Mouse (Mus musculus): ENCODE data around the gene Nlrc5. TPM values are rescaled to one million over a fixed set of nuclear protein-coding genes. Genes with fewer than 3 reads are reported as not detected.

Nlrc5 gene
- 5.0 and 7.6 TPM in 2 replicates for polyA plus RNA-seq (2012; ENCODE audit: insufficient read depth, insufficient read length, missing spikeins)

DNA sequence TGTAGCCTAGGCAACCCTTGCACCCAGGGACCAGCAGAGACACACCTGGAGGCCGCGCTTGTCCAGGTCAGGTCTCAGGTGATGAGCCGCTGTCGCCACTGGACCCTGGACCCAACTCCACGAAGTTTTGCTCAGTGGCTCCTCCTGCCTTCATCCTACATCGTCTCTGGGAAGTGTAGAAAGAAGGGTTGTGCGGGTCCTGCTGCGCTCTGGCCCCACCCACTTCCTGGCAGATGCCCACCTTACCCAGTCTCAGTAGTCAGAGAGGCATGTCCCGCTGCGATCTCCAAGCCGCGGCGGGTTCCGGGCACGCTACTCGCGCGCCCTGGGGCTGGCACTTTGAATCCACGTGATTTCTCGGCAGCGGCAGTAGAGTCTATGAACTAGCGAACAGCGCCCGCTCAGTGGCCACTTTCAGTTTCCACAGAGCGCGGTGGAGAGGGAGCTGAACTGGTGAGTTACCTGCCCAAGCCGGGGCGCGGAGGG lies at the start of gene Nlrc5:
Nlrc5 (plus strand) TSS at position 376 of the 486 bp plus-strand sequence.
- H3K4me1 ChIP-seq (ENCODE audit: control insufficient read depth, insufficient read depth, insufficient read length, low read length), result peaks cover 10% of the 10 kb centered on the region
- peak within 1 kb of the TSS; percentile 39; the same call in 1 of the 2 replicates for H3K27ac ChIP-seq (replicated peaks; ENCODE audit: low read depth, low read length)
- H3K4me3 ChIP-seq (ENCODE audit: insufficient read depth, low read depth, low read length), result peak within 1 kb of the TSS; percentile 77

DNA sequence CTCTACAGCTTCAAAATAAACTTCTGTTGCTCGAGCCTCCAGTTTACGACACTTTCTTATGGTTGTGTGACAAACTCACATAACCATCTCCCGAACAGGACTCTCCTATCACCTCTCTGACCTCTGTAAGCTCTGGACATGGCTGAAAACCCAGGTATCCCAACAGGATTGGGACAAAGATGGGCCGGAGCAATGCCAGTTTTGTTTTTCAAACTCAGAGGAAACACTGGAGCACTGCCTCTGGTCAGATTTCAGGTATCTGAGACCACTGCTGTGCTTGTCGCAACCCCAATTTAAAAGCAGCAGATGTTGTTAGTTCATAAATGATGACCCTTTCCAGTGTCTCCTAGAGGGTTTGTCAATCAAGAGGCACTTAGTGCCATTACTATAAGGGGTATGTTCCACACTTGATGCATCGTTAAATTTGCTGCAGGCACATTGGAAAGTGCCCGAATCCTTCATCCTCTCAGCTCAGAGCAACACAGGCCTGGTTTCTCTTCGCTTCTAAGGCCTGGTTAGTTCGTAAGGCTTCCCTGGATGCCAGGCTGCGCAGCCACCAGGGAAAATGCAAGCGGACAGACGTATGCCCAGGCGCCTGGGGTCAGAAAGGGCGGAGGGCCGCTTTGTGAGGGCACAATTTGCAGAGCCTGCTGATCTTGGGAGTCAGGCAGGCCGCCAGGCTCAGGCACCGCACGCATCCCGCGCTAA lies 48.5 kb upstream of the Nlrc5 start:
- Histone ChIP-seq H3K4me1 (ENCODE audit: control insufficient read depth, insufficient read depth, insufficient read length, low read length) (peaks cover 2% of the 10 kb centered on the region; the same call in 1 of the 2 replicates), H3K27ac (replicated peaks; ENCODE audit: low read depth, low read length) (peak overlapping the region; percentile 97), H3K4me3 (ENCODE audit: insufficient read depth, low read depth, low read length) (peak overlapping the region; percentile 84)

DNA sequence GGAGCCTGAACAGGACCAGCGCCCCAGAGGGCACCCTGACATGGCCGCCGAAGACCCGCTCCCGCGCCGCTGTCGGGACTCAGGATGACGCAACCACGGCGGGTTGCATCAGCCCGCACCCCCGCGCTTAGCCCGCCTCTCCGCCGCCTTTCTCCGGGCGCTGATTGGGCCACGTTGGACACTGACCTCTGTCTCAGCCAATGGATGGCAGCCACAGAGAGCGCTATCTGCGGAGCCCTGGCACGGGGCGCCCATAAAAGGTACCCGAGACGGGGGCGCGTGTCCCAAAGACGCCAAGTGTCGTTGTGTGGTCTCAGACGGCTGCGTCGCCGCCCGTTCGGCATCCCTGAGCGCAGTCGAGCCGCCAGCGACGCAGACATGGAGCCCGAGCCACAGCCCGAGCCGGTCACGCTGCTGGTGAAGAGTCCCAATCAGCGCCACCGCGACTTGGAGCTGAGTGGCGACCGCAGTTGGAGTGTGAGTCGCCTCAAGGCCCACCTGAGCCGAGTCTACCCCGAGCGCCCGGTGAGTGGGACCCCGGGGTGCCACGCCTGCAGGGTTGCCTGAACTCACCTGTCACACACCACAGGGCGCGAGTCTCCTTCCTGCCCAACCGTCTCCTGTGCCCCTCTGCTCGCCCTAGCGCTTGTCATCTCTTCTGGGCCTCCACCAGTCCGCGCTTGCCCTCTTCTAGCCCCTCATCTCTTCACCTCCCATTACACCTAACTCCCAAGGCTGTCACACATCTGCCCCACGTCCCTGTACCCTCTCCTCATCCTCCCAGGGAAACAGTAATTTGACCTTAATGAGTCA lies 47.7 kb upstream of the Nlrc5 start, which contains the start of gene Herpud1:
Herpud1 (plus strand) TSS at position 225 of the 813 bp plus-strand sequence.
- peak within 1 kb of the TSS; percentile 98 for H3K27ac ChIP-seq (replicated peaks; ENCODE audit: low read depth, low read length)
- H3K4me1 ChIP-seq (ENCODE audit: control insufficient read depth, insufficient read depth, insufficient read length, low read length), result peaks cover 2% of the 10 kb centered on the region; the same call in 1 of the 2 replicates
- H3K4me3 ChIP-seq (ENCODE audit: insufficient read depth, low read depth, low read length), result peak within 1 kb of the TSS; percentile 94

DNA sequence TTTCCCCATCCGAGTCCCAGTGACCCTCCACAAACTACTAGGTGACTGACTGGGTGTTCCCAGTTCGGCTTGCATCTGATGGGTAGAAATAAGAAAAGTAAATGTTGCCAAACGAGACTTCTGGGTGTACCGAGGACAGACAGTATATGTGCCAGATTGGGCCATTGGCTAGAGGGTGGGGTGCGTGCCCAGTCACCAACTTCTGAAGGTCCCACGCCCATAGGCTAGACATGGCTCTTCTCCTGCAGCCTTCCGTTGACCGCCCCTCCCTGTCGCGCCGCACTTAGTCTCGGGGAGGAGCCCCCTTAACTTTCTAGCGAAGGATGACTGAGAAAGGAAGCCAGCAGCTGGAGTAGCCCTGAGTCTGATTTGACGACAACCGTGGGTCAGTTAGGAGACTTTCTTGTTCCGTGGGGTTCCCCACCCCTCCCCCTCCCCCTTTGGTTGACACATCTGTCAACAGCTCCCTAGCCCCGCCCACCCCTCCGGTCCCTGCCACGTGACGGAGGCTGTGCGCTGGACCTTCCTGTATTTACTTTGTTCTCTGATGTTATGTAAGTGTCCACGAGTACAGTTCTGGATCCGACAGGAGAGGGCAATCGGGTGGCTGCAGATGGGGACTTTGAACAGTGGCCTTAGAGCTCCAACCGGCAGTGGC lies 47.0 kb upstream of the Nlrc5 start:
- Histone ChIP-seq H3K27ac (replicated peaks; ENCODE audit: low read depth, low read length) (peak overlapping the region; percentile 98), H3K4me3 (ENCODE audit: insufficient read depth, low read depth, low read length) (peak overlapping the region; percentile 94), H3K4me1 (ENCODE audit: control insufficient read depth, insufficient read depth, insufficient read length, low read length) (peaks cover 2% of the 10 kb centered on the region; the same call in 1 of the 2 replicates)

DNA sequence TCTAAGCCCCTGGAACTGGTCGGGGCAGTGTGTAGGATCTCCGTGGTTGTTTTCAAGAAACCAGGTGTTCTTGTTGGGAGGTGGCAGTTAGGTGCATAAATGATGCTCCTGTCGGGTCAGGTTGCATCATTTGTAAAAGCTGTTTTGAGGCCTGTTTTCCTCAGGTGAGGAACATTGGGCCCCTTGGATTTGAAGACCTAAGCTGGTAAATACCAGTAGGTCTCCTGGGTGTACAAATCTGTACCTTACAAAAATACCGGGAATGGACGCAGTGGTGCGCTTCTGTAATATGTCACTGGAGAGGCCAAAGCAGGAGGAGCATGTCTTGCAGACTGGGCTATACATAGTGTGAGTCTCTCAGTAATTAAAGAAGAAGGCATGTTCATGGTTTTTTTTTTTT lies 46.4 kb upstream of the Nlrc5 start:
- Histone ChIP-seq H3K27ac (replicated peaks; ENCODE audit: low read depth, low read length) (peak overlapping the region; percentile 81), H3K4me3 (ENCODE audit: insufficient read depth, low read depth, low read length) (peak overlapping the region; percentile 72), H3K4me1 (ENCODE audit: control insufficient read depth, insufficient read depth, insufficient read length, low read length) (peaks cover 2% of the 10 kb centered on the region; the same call in 1 of the 2 replicates)

DNA sequence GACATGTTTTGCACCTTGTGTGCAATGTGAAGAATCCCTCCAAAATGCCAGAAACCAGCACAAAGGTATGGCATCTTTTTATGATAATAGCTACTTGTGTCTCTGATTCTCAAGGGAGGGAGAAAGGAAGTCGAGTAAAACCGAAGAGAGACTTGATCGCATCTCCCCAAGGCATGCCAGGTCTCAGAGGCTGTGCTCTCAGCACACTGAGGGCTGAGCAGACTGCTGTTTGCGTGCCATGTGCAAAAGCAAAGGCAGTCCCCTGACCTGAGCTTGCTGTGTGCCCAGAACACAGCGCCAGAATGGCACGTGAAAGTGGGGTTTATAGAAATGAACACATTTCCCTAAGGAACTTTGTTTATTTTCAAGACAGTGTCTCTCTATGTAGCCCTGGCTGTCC lies 44.6 kb upstream of the Nlrc5 start:
- no peak overlapping the region for H3K4me3 ChIP-seq (ENCODE audit: insufficient read depth, low read depth, low read length)
- peaks cover 2% of the 10 kb centered on the region; the same call in 1 of the 2 replicates for H3K4me1 ChIP-seq (ENCODE audit: control insufficient read depth, insufficient read depth, insufficient read length, low read length)
- no peak overlapping the region for H3K27ac ChIP-seq (replicated peaks; ENCODE audit: low read depth, low read length)

DNA sequence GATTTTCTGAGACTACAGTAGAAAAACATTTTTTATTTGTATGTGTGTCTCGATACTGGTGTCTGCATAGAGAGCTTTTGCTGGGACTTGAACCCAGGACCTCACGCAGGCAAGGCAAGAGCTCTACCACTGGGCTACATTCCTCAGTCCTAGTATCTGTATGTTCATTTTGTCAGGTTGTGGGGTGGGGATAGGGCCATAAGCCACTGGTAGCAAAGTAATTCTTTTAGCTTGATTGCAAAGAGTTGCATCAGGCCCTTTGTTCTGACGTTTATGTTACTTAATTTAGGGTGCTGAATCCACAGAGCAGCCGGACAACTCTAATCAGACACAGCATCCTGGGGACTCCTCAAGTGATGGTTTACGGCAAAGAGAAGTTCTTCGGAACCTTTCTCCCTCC lies 43.7 kb upstream of the Nlrc5 start:
- no peak overlapping the region for H3K4me3 ChIP-seq (ENCODE audit: insufficient read depth, low read depth, low read length)
- peaks cover 2% of the 10 kb centered on the region; the same call in 1 of the 2 replicates for H3K4me1 ChIP-seq (ENCODE audit: control insufficient read depth, insufficient read depth, insufficient read length, low read length)
- H3K27ac ChIP-seq (replicated peaks; ENCODE audit: low read depth, low read length), result no peak overlapping the region

DNA sequence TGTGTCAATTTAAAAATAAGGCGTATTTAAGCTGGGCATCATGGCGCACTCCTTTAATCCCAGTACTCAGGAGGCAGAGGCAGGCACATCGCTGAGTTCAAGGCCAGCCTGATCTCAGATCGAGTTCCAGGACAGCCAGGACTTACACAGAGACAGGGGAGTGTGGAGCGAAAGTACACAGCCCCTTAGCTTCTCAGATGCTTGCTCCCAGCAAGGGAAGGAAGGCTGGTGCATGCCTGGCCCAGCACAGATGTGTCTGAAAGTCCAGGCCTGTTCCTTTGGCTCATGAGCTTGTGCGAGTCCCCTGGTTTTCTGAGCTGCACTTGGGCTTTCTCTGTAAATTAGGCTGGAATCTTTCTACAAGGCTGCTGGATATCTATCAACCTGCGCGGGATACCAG lies 43.2 kb upstream of the Nlrc5 start:
- no peak overlapping the region for H3K27ac ChIP-seq (replicated peaks; ENCODE audit: low read depth, low read length)
- H3K4me3 ChIP-seq (ENCODE audit: insufficient read depth, low read depth, low read length), result no peak overlapping the region
- H3K4me1 ChIP-seq (ENCODE audit: control insufficient read depth, insufficient read depth, insufficient read length, low read length), result 0 out of 2 replicates have a peak, but pooled peaks cover 2% of the 10 kb centered on the region

DNA sequence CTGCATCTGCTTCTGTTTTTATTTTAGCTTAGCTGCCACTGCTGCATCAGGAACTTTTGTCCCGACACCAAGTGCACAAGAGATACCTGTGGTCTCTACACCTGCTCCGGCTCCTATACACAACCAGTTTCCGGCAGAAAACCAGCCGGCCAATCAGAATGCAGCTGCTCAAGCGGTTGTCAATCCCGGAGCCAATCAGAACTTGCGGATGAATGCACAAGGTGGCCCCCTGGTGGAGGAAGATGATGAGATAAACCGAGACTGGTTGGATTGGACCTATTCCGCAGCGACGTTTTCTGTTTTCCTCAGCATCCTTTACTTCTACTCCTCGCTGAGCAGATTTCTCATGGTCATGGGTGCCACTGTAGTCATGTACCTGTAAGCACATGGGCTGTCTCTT lies 42.0 kb upstream of the Nlrc5 start:
- Histone ChIP-seq H3K27ac (replicated peaks; ENCODE audit: low read depth, low read length) (no peak overlapping the region), H3K4me1 (ENCODE audit: control insufficient read depth, insufficient read depth, insufficient read length, low read length) (0 out of 2 replicates have a peak, but pooled peaks cover 2% of the 10 kb centered on the region), H3K4me3 (ENCODE audit: insufficient read depth, low read depth, low read length) (no peak overlapping the region)

DNA sequence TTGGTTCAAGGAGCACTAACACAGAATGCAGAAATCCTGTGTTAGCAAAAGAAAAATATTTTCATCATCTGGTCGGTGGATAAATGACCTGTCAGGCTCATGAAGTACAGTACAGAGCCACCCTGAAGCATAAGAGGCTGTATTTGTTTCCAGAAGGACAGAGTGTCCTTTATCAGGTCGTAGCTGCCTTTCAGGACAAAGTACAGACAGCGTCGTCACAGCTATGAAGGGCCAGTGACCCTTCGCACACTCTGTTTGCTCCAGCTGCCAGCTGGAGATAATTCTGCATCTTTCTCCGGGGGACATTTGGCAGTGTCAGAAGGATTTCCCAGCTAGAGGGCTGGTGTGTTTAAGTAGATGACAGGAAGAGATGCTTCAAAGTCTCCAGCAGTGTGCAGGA lies 41.5 kb upstream of the Nlrc5 start:
- Histone ChIP-seq H3K27ac (replicated peaks; ENCODE audit: low read depth, low read length) (no peak overlapping the region), H3K4me3 (ENCODE audit: insufficient read depth, low read depth, low read length) (no peak overlapping the region)

DNA sequence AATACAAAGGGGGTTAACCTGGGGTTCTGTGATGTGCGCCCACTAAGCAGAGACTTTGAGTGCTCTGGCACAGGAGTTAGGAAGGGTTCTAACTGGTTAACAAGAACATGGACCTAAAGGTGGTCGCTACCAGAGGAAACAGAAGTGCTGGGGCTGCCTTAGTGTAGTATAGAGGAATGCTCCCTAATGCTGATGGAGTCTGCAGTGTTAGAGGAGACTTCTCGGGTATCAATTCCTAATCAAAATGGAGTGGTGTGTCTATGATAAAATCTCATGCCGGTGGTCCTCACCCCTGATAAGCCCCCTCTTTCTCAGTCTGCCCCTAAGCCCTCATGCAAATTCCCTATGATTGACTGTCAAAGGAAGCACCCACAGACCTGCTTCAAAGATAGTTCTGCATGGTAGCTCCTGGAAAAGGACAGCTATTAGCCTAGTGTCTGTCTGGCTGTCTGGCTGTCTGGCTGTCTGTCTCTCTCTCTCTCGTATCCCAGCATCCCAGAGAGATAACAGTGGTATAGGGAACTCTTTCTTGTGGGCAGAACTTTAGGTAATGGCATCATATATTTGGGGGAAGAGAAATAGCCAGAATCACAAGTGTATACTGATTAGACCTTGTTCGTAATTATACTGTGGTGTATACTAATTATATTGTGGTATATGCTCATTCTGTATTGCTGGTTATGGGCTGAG lies 38.2 kb upstream of the Nlrc5 start:
- Histone ChIP-seq H3K4me3 (ENCODE audit: insufficient read depth, low read depth, low read length) (no peak overlapping the region), H3K4me1 (ENCODE audit: control insufficient read depth, insufficient read depth, insufficient read length, low read length) (no peaks in the 10 kb centered on the region), H3K27ac (replicated peaks; ENCODE audit: low read depth, low read length) (no peak overlapping the region)

More for the DNA sequence above, 41.5 kb upstream of the Nlrc5 start:
- H3K4me1 ChIP-seq (ENCODE audit: control insufficient read depth, insufficient read depth, insufficient read length, low read length), result 0 out of 2 replicates have a peak, but pooled peaks cover 2% of the 10 kb centered on the region

DNA sequence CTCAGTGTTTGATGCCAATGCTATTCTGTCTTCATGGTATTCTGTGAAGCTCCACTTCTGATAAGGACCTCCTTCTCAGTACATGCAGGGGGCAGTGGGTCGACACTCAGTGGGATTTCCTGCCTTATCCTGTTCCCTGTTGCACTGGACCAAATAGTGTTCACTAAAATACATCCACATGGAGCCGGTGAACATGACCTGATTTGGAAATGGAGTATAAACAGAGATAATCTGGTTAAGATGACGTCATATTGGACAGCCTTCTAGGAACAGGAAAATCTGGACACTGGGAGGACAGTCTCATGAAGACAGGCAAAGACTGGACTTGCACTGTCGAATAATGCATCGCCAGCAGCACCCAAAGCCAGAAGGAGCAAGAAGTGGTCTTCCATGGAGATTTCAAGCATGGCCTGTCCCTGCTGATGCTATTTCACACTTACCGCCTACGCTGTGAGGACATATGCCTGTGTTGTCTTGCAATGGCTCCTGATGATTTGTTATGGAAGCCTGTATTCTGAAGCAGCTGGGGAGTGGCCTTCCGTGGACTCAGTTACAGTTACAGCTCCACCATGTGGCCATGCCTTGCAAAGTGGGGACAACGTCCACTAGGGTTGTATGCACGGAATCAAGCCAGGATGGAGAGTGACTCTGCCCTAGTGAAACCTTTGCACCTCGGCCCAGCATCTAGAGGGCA lies 37.0 kb upstream of the Nlrc5 start:
- Histone ChIP-seq H3K4me1 (ENCODE audit: control insufficient read depth, insufficient read depth, insufficient read length, low read length) (no peaks in the 10 kb centered on the region), H3K27ac (replicated peaks; ENCODE audit: low read depth, low read length) (no peak overlapping the region), H3K4me3 (ENCODE audit: insufficient read depth, low read depth, low read length) (no peak overlapping the region)

DNA sequence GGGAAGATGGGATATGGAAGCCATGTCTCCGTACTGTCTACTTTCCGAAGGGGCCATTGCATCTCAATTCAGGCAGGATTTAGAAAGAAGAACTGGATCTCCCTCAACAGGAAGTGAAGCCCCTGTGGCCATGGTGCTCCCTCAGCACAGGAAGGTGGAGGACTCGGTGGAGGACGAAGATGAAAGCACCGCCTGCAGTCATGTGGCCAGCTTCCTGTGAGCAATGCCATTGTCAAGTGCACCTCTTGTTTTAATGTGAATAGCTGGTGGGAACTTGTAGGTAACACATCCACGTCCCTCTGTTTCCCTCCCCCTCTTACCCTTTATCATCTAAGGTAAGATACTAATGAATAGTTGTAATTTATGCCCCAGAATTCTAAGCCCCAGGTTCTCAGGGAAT lies 35.6 kb upstream of the Nlrc5 start:
- Histone ChIP-seq H3K4me1 (ENCODE audit: control insufficient read depth, insufficient read depth, insufficient read length, low read length) (no peaks in the 10 kb centered on the region), H3K27ac (replicated peaks; ENCODE audit: low read depth, low read length) (no peak overlapping the region)

More for the DNA sequence above, 35.6 kb upstream of the Nlrc5 start:
- no peak overlapping the region for H3K4me3 ChIP-seq (ENCODE audit: insufficient read depth, low read depth, low read length)

Data from brown adipose tissue, adult 24 weeks (tissue).